Mouse (Mus musculus): ENCODE measurements around the gene Fndc7.

DNA sequence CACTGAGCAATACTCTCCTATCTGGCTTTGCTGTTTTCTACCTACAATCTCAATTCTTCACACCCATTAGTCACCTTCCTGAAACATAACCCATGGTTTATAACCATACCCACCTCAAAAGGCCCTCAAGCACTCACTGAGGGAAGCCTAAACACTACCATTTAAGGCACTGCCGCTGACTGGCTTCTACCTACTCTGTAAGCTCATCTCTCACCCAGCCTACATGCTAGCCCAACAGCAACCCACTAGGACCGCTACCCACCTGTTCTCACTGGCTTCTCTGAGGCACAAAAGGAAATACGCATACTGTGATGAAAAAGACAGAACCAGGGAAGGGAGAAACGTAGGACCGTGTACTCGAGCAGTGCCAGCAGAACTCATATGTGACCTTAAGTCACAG is 58.1 kb downstream of the Fndc7 start:
- TF ChIP-seq CTCF (IDR thresholded peaks at IDR 0.05; ENCODE audit: control insufficient read depth, insufficient read depth, low read length) (no peak), POLR2A (IDR thresholded peaks at IDR 0.05; ENCODE audit: borderline replicate concordance, control insufficient read depth, low read depth, low read length) (no peak)

All from bone marrow, adult 2 months (tissue).